Mouse (Mus musculus): ENCODE measurements around the gene Myo16.

Gene Myo16

DNA sequence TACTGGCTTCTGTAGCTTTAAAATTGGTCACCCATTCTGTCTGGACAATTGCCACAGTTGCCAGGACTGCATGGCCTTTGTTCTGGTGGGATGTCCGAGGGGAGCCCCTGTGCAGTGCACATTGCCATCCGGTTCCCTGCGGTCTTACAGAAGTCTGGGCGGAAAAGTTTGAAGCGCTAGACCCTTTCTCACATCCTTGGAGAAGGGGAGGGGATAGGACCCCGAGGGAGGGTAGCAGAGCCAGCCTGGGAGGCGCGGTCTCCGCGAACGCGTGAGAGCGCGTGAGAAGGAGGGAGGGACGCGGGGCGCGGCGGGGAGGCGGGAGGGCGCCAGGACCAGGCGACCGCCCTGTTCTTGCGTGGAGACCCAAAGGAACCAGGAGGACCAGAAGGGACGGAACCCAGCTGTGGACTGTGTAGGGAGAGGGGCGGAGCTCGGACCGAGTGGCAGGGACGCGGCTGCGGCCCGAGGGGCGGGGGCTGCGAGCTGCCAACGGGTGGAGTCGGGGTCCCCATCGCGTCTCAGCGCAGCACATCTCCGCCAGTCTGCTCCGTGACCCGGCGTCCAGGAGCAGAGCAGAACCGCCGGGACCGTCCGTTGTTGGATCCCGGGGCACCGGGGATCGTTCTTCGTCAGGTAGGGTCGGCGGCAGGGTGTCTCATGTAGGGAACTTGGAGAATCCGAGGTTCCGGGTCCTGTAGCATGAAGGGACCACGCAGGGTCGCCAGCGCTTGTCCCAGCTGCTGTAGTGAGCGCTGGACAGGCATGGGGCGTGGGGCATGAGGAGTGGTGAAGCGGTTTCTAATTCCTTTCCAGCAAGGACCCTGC is at the start of gene Myo16:
Gene Myo16, plus strand, starts transcription at position 301 of the 828 bp plus-strand sequence.
- DNase-seq, result peak; percentile 27

DNA sequence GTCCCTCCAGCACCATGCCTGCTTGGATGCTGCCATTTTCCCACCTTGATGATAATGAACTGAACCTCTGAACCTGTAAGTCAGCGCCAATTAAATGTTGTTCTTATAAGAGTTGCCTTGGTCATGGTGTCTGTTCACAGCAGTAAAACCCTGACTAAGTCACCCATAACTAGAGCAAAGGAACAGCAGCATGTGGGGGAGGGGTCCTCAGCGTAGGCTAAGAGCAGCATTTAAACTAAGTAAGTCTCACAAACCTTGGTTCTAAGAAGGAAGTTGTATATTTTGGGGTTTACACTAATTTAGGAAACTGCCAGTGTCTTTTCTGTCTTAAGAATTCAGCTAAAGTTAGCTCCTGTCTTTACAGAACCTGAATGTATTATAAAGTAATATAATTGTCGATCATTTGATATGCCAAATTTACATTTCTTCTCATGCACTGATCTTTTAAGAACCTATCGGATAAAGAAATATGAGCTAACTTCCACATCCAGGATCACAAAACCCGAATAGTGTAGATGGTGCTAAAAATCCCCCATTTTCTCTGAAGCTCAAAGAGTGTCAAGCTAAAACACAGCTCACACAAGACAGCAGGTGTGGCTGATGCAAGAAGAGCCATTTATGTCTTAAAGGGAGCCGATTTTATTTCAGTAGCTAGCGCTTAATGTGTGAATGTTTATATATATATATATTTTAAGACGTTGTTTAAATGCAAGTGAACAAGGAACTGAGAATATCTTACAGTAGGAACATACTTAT is 45.0 kb upstream of the Myo16 start:
- DNase-seq, result no peak

DNA sequence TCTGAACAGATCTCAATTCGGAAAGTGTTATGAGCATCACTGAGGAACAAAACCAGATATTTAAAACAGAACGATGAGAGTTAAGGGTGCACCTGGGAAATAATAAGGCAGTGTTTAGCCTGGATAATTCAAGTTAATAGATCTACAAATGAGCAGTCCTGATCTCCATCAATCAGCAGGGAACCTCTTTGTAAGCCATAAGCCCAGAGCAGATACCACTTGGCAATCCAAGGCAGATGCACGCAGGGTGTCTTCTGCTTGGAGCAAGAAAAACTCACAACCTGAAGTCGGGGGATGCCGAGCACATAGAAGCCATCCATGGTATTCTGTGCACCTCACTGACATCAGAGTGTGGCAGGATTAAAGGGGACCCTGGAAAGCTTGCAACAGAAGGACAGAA is 31.0 kb upstream of the Myo16 start:
- no peak for DNase-seq

DNA sequence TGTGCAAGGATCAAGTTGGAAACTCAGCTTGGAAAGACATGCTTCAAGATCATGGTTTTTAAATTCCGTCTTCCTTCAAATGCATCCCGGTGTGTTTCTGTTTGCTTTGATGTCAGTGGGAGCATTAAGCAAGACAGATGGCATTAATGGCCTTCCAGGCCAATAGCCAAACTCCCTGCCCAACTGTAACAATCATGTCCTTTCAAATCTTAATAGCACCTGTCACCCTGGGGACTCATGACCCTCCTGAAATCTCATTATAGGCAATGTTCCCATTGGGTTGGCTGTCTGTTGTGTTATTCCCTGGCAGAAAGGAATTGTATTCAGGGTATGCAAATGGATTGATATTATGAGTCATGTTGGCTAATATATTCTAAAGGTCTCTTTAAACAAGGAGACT is 30.3 kb upstream of the Myo16 start:
- DNase-seq, result no peak

DNA sequence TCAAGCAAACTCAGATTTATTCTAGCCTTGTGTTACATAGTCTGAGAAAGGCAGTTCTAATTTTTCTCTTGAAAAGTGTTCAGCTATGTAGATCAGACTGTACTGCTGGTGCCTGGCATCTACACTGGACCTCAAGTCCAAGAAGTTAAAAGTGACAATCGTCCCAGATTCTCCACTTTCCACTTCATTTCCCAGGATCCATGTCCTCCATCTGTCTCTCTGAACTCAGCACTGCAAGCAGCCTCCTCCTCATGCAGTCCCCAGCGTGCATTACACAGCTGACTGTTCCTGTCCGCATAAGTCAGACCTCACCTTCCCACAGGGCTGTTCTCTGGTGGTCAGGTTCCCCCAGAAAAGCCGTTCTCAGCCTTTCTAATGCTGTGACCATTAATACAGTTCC is 28.0 kb upstream of the Myo16 start:
- DNase-seq, result no peak

DNA sequence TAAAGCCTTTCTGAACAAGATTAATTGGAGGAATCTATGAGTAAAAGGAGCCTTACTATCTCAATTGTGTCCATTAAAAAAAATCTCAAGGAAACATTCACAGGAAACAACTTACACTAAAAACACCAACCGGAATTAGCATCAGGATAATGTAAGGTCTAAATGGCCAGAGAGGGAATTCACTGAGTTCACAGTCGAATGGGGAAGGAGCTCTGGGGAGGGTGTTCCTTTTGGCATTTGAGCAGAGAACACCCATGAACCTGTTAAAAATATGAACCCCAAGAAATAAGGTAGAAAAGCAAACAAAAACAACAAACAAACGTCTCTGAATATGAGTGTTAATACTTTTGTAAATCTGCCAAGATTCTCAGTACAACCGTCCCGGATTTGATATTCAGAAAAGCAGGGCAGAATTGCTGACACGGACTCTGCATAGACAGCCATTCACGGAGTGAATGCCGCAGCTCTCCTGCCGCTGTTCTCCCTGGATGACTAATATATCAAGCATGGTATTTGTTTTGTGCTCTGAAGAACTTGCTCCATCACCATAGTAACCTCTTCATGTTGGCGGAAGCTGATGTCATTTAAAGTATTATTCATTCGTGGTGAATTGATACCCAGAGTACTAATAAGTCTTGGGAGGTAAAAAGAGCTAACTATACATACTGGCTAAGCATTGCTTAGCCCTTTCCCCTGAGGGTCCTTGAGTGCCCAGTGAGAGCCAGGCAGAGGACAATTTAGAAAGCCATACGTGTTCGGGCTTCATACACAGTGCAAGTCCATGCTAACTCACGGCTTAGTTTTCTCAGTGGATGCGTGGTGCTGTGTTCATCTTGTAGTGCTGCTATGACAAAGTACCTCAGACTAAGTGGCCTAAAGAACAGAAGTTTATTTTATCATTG is 22.9 kb upstream of the Myo16 start:
- no peak for DNase-seq

DNA sequence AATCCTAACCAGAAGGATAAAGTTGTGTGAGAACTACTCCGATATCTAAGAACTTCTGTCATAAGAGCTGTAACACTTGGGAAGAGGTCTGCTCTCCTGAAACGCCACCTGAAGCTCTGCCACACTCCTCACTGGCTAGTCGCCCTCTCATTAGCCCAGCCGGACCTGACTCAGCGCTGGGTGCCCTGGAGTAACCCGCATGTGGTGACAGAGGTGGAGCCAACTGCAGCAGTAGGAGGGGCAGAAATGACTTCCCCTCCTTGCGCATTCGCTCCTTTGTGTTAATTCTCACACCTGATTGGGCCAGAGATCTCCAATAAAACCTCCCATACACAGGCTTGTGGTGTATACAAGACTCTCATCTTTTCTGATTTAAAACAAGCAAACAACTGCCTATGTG is 14.2 kb upstream of the Myo16 start:
- no peak for DNase-seq

DNA sequence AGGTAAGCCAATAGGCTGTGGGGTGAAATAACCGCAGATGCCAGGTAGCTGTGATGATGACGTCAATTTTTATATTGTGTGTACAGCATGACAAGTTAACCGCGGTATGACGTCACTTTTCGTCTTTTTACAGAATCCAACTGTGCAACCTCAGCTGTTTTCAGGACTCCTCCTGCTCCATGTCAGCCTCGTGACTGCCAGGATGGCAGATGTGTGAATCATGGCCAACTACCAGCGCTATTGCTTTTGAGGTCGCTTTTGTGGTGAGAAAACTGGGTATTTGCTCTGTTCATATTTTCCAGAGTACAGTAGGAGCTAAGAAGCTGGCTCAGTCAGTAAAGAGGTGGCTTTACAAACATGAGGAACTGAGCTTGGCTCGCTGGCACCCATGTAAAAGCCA is 9.8 kb upstream of the Myo16 start:
- no peak for DNase-seq

DNA sequence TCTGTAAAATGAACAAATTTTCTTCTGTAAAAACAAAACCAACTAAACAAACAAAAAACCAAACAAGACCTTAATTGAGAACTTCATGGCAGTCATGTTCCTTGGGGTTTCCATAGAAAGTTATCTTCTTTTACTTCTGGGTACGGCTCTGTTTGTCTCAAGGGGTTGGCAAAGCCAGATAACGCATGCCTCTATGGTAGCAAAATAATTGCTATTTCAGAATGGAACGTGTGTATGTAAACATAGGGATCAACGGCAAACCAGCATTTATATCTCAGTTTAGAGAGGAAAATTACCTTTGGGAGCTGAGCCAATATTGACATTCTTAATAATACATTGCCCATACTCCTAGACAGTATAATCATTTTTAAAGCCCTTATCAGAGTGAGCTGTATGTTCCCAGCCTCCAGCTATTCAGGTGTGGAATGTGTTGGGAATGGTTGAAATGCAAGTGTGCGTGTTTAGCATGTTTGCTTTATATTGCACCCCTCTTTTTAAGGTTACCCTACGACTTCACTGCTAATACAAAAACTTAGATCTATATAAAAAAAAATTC is 1.9 kb upstream of the Myo16 start:
- no peak for DNase-seq

DNA sequence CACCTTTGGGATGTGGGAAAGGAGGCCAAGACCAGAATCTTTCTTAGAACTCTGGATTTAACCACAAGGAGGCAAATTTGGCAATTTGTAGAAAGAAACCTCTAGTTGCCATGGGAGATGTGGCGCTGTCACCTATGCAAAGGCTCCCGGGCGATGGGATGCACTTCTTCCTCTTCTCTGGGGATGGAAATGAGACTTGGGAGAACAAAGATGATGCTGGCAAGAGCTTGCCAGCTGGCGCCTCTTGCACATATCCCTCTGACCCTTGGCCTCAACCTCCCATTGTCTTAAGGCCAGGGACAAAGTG is 681 bp downstream of the Myo16 start:
- DNase-seq, result no peak

DNA sequence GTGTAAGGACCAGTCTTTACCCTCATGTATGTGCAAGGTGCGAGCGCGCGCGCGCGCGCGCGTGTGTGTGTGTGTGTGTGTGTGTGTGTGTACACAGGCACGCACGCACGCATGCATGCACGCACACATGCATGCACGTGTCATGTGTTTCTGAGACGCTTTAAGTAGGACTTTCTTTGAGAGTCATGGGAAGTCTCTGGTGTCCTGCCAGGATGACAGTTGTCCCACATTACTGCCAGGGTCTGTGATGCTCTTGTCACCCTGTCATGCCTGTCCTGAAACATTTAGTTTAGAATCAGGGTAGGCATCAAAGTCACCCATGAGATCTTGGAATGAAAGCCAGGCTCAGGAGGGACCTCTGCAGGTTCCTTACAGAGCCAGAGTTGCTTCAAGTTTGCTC is 1.4 kb downstream of the Myo16 start:
- no peak for DNase-seq

DNA sequence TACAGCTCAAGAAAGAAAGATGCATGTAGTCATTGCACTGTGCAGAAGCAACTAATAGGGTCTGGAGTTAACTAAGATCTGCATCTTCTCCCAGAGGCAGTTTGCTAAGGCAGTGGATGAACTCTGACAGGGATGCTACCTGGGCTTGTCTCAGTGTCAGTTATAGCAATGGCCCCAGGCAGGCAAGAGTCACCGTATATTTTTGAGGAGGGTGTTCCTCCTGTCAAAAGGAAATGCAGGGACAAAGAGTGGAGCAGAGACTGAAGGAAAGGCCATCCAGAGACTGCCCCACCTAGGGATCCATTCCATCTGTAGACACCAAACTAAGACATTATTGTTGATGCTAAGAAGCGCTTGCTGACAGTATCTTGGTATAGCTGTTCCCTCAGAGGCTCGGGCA is 7.4 kb downstream of the Myo16 start:
- no peak for DNase-seq

DNA sequence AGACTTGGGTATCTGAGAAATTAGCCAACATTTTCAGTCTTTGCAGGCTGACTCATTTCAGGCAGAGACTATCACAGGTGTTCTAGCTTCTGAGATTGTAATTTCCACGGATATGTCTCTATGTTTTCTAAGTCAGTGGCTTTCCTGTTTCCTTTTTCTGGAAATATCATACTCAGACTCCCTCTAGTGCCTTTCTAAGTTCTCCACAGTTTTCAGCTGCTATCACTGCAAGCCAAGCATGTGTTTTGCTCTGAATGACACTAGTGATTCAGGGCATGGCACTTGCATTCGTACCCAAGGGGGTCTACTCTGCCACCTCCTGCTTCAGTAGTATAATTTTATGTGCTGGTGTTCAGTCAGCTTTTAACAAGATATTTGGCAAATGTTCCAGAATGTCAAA is 11.2 kb downstream of the Myo16 start:
- DNase-seq, result no peak

DNA sequence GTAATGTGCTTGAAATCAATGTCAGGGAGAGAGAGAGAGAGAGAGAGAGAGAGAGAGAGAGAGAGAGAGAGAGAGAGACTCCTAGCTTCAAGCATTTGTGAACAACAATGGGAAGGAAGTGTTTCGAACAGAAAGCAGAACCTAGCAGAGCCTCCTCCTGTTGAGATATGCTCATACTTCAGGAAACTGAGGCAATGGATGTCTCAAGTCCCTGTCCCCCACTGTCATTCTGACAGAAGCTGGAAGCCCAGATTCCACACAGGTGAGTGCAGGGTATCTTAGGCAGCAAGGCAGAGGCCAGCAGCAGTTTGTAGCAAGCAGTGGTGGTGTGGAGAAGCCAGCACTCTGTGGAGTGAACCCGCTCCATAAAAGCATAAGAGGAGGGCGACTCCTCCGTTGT is 14.6 kb downstream of the Myo16 start:
- no peak for DNase-seq

DNA sequence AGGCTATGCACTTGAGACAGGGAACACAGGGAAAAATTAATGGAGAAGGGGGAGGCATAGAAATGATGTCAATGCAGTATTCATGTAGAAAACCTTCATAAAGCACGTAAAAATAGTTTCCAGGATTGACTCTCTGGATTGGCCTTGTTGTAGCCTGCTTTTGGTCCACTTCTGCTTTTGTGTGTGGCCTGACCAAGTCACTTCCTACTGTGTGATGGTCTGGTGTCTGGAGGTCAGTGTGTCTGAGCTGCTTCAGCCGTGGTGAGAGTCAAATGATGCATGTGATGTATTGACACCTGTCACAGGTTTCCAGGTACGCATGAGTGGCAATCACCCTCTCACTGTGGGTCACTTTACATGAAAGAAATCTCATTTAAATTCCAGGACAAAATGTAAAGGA is 16.2 kb downstream of the Myo16 start:
- no peak for DNase-seq

DNA sequence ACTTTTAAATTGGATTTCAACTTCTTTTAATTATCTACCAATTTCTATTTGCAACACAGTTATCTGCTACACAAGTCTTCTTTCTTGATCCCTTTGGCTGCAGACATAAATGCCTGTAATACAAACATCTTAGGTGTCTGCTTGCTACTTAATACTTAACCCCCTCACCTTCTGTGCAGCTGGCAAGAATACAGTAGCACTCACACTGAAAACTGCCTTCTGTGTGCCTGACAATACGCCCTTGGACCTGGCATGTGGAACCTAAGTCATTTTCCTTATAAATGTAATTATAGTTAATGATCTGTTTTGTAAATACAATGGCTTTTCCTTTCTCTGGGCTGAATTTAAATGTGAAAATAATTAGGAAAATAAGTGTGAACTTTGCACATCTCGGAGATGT is 17.6 kb downstream of the Myo16 start:
- no peak for DNase-seq

DNA sequence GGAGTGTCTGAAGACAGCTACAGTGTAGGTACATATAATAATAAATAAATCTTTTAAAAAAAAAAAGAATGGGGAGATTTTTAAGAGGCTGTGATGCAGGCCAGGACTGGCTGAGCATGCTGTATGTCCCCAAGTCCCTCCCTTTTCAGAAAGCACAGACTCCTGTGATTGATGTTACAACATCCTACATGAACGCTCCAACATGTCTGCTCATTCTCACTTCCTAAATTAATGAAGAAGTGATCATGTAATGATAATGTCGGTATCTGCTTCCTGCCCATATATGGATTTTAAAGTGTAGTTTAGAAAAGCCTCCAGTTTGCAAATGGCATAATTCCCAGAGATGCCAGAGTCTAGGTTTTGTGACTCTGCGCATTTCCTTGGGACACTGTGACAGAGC is 18.6 kb downstream of the Myo16 start:
- no peak for DNase-seq

DNA sequence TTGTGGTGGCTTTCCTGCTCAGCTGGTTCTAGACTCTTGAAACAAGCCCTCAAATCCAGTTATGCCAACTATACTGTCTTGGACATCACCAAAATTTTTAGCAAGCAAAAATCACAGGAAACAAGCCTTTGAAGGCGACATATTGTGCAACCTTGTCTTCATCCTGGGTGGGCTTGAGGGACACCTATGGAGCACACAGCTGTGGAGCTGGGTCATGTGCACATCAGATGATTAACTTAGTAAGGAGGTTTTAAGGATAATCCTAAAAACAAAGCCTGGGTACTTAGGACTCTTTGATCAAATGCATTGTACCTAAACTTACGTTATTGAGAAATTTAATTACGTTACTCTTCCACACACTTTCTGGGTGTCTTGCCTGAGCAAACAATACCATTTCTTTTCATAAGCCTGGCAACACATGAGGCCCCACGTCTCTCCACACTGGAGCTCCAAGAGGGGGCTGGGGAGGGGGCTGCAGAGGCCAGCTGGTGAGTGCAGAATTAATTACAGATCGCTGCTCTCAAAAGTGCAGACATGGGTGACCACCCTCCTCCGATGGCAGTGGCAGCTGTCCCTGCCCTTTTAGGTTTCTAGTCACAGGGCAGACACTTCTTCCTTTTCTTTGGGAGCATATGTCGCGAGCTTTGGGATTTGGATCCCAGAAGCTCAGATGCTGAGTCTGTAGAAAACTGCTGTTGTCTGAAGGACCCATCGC is 19.5 kb downstream of the Myo16 start:
- DNase-seq, result no peak

DNA sequence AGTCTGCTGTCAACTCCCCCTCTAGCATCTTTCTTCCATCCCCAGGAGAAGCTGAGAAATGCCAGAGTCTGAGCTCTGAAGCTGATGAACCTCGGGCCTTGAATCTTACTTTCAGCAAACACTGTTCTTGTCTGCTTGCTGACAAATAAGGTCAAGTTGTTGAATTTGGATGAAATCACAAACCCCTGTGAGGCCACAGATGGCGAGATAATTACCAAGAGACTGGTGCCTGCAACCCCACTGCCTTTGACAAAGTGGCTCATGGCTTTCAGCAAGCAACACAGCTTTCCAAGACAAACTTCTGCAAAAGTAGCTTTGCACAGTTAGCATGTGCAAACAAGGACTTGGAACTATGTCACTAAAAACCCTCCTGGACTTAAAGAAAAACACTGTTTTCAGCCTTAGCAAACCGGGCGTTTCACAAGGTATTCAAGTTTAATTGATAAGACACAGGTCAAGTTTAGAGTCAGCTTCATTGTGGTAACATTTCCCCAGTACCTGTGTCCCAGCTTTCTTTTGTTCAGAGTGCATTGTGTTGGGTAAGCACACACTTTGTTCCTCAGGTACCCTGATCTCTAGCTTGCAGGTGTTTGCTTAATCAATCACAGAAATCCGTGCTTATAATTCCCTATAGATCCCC is 20.6 kb downstream of the Myo16 start:
- DNase-seq, result no peak

DNA sequence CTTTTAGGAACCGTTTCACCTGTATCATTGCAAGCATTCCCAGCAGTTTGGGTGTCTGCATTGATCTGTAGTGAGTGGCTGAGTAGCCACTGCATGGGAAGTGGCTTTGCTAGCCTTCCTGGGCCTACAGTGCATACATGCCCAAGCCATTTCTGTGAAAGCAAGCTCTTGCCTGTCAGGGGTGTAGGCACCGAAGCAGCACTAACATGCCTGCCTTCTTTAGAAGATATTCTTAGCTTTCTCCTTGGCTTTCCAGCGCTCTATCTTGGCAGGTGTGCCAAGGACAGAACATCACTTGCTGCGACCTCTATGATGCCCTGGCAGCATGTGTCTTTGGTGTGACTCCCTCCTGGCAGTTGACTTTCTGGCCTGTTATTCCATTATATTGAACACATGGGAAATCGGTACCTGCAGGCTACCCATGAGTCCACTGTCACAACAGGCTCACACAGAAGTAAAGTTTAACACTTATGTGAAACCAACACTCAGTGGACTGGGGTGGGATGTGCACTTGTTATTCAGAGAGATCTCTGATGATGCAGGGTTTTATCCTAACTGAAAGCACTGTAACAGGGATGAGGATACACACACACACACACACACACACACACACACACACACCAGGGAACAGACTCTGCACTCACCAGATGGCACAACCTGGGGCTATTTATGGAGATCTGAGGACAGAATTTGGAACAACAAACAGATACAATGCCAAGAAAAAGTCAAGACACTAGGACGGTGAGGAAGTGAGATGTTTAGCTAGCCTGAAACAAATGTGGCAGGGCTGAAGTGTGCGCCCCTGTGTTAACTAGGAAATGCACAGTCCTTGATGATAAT is 21.4 kb downstream of the Myo16 start:
- no peak for DNase-seq

DNA sequence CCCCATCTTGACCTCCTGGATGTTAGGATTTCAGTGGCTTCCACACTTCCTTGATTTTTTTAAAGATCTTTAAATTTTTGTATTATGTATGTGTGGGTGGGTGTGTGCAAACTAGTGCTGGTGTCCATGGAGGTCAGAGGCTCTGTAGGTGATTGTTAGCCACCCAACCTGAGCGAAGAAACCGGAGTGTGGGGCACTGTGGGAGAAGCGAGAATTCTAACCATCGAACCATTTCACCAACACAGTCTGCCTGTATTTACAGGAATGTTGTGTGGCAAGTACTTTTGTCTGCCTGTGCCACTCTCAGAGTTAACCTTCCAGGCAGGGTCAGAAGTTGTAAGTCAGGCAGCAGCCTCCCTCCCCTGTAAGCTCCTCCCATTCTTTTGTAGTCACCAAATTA is 22.3 kb downstream of the Myo16 start:
- no peak for DNase-seq

Measured in right cerebral cortex, postnatal 25 days (tissue).